Mouse (Mus musculus) megakaryocyte, embryonic 14.5 days (primary cell): ENCODE measurements at regions not wholly inside any gene's neighbourhood (a gene's known extent, or its start where the extent isn't known, plus 50 kb on each side); places are given as distances from the start of the nearest gene placed in this dataset.

Experiments
- FLI1 ChIP-seq: IDR thresholded peaks from 2 replicates; pipeline ENCODE4 v1.6.1; 2012; ENCODE audit warnings: low read length, inconsistent platforms, mixed read lengths
- GATA1 ChIP-seq: IDR thresholded peaks from 3 replicates; pipeline ENCODE4 v1.6.1; 2012; ENCODE audit warnings: mixed read lengths, low read length, inconsistent platforms, borderline replicate concordance

DNA sequence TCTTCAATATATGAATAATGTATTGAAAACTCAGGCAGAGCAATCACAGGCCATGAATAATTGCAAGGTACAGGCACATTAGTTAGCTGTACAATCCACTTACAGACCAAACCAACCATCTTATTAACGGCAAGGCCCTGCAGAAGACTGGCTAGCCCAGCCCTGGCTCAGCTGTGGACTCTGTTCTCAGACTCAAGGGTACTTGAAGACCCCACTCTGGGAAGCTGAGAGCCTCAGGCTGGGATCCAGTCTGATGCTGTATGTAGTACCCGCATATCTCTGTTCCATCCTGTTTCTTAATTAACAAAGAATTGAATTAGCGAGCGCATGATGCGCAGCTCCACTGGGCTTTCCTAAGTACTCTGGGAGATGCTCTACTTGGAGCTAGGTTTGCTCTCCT, 117.5 kb upstream of the Ppp1r26 start:
- TF ChIP-seq GATA1 (no peak), FLI1 (no peak)
